Mouse (Mus musculus): Measurements from ENCODE around the gene E130218I03Rik. TPM values are rescaled to one million over a fixed set of nuclear protein-coding genes. Genes with fewer than 3 reads are reported as not detected.

The E130218I03Rik gene
- 0.47 TPM in 1 of 2 replicates, not detected in the other for total RNA-seq (2017)

GRCm38 (mm10) chr4:134243516-134244250, at the start of gene E130218I03Rik:
Gene E130218I03Rik (plus strand): TSS chr4:134243662.
- ATAC-seq (ENCODE audit: extremely low read depth, insufficient number of reproducible peaks, low FRiP score, poor library complexity, severe bottlenecking), result no peak

GRCm38 (mm10) chr4:134199371-134199770, 44.1 kb upstream of the E130218I03Rik start:
- ATAC-seq (ENCODE audit: extremely low read depth, insufficient number of reproducible peaks, low FRiP score, poor library complexity, severe bottlenecking), result no peak

- no peak for ATAC-seq (ENCODE audit: extremely low read depth, insufficient number of reproducible peaks, low FRiP score, poor library complexity, severe bottlenecking)
Observed at GRCm38 (mm10) chr4:134202904-134203303, 40.6 kb upstream of the E130218I03Rik start, which contains the start of gene Gm7534. Gene Gm7534 (minus strand): TSS chr4:134203004.

- no peak for ATAC-seq (ENCODE audit: extremely low read depth, insufficient number of reproducible peaks, low FRiP score, poor library complexity, severe bottlenecking)
Observed at GRCm38 (mm10) chr4:134203340-134203896, 40.0 kb upstream of the E130218I03Rik start.

- ATAC-seq (ENCODE audit: extremely low read depth, insufficient number of reproducible peaks, low FRiP score, poor library complexity, severe bottlenecking), result no peak
Observed at GRCm38 (mm10) chr4:134206488-134207053, 36.9 kb upstream of the E130218I03Rik start.

- ATAC-seq (ENCODE audit: extremely low read depth, insufficient number of reproducible peaks, low FRiP score, poor library complexity, severe bottlenecking), result no peak
Observed at GRCm38 (mm10) chr4:134222793-134223600, 20.5 kb upstream of the E130218I03Rik start.

- no peak for ATAC-seq (ENCODE audit: extremely low read depth, insufficient number of reproducible peaks, low FRiP score, poor library complexity, severe bottlenecking)
Observed at GRCm38 (mm10) chr4:134227194-134227593, 16.3 kb upstream of the E130218I03Rik start, which contains the start of gene Catsper4. Gene Catsper4 (minus strand): TSS chr4:134227383.

- ATAC-seq (ENCODE audit: extremely low read depth, insufficient number of reproducible peaks, low FRiP score, poor library complexity, severe bottlenecking), result no peak
Observed at GRCm38 (mm10) chr4:134230431-134230830, 13.0 kb upstream of the E130218I03Rik start.

- ATAC-seq (ENCODE audit: extremely low read depth, insufficient number of reproducible peaks, low FRiP score, poor library complexity, severe bottlenecking), result no peak
Observed at GRCm38 (mm10) chr4:134234876-134235275, 8.6 kb upstream of the E130218I03Rik start.

GRCm38 (mm10) chr4:134237582-134238278, 5.7 kb upstream of the E130218I03Rik start:
- ATAC-seq (ENCODE audit: extremely low read depth, insufficient number of reproducible peaks, low FRiP score, poor library complexity, severe bottlenecking), result no peak

GRCm38 (mm10) chr4:134238279-134238651, 5.2 kb upstream of the E130218I03Rik start, which contains the start of gene Cnksr1:
Gene Cnksr1 (minus strand): TSS chr4:134238399.
- no peak for ATAC-seq (ENCODE audit: extremely low read depth, insufficient number of reproducible peaks, low FRiP score, poor library complexity, severe bottlenecking)

GRCm38 (mm10) chr4:134238686-134239085, 4.8 kb upstream of the E130218I03Rik start:
- ATAC-seq (ENCODE audit: extremely low read depth, insufficient number of reproducible peaks, low FRiP score, poor library complexity, severe bottlenecking), result no peak

- peak; percentile 81 for ATAC-seq (ENCODE audit: extremely low read depth, insufficient number of reproducible peaks, low FRiP score, poor library complexity, severe bottlenecking)
Observed at GRCm38 (mm10) chr4:134245148-134245843, 1.8 kb downstream of the E130218I03Rik start, which contains the start of gene Zfp593. Gene Zfp593 (minus strand): TSS chr4:134245592.

GRCm38 (mm10) chr4:134246256-134246655, 2.8 kb downstream of the E130218I03Rik start:
- no peak for ATAC-seq (ENCODE audit: extremely low read depth, insufficient number of reproducible peaks, low FRiP score, poor library complexity, severe bottlenecking)

GRCm38 (mm10) chr4:134246719-134247258, 3.3 kb downstream of the E130218I03Rik start, which contains the start of gene Gm30191:
Gene Gm30191 (plus strand): TSS chr4:134246935.
- no peak for ATAC-seq (ENCODE audit: extremely low read depth, insufficient number of reproducible peaks, low FRiP score, poor library complexity, severe bottlenecking)

- peak; percentile 19; the same call in 1 of the 2 replicates for ATAC-seq (ENCODE audit: extremely low read depth, insufficient number of reproducible peaks, low FRiP score, poor library complexity, severe bottlenecking)
Observed at GRCm38 (mm10) chr4:134249651-134250050, 6.2 kb downstream of the E130218I03Rik start.

GRCm38 (mm10) chr4:134250116-134250929, 6.9 kb downstream of the E130218I03Rik start:
- ATAC-seq (ENCODE audit: extremely low read depth, insufficient number of reproducible peaks, low FRiP score, poor library complexity, severe bottlenecking), result no peak

Data from neutrophil, adult 5-6 weeks (primary cell).